8 mouse cellular contexts compared by ENCODE assay signal in genomic region chr4:103213859-103214497, GRCm38 (mm10). TPM values are rescaled to one million over a fixed set of nuclear protein-coding genes. Genes with fewer than 3 reads are reported as not detected.
DNase-seq lines count a peak whose midpoint lies in the region; ATAC-seq and TF ChIP-seq lines count a peak whose summit lies in the region.

No protein-coding gene starts in this region.

- peaks cover 15% of the 10 kb centered on the region for H3K4me1 ChIP-seq in forebrain, embryonic 12.5 days
- peaks cover 13% of the 10 kb centered on the region for H3K4me1 ChIP-seq in kidney, embryonic 16.5 days (ENCODE audit: insufficient read depth, low read length)
- peaks cover 3% of the 10 kb centered on the region; the same call in 1 of the 2 replicates for H3K4me1 ChIP-seq in midbrain, postnatal 0 days (ENCODE audit: insufficient read depth, low read length)

- ATAC-seq in forebrain, embryonic 12.5 days (ENCODE audit: low FRiP score) = no peak
- ATAC-seq in kidney, embryonic 16.5 days (ENCODE audit: low FRiP score, low TSS enrichment) = no peak
- ATAC-seq in midbrain, postnatal 0 days (ENCODE audit: low FRiP score) = no peak

- TF ChIP-seq CTCF in midbrain, postnatal 0 days (IDR thresholded peaks at IDR 0.05) = no peak

- H3K27ac ChIP-seq in forebrain, embryonic 12.5 days = peak overlapping the region; percentile 99
- peak overlapping the region; percentile 99 for H3K27ac ChIP-seq in kidney, embryonic 16.5 days (ENCODE audit: low read length)
- H3K27ac ChIP-seq in midbrain, postnatal 0 days (ENCODE audit: low read depth, low read length) = peak overlapping the region; percentile 99

- DNase-seq in adrenal gland, adult (ENCODE audit: inconsistent age in 2 of 2, low spot score in 1 of 2) = peak; percentile 24 to 67
- no peak for DNase-seq in adrenal gland, postnatal 4 days (ENCODE audit: low spot score in 2 of 2)
- DNase-seq in right cerebral cortex, adult 18-20 months = peak; percentile 5
- no peak for DNase-seq in right cerebral cortex, postnatal 4 days
- peak; percentile 32 for DNase-seq in midbrain, postnatal 0 days (ENCODE audit: low spot score)
- DNase-seq in urinary bladder, postnatal 14 days (ENCODE audit: low spot score) = no peak

- WGBS in forebrain, embryonic 12.5 days = 5% methylated on average over 30 of the region's 30 CpGs
- WGBS in kidney, embryonic 16.5 days = 1% methylated on average over 30 of the region's 30 CpGs
- 2% methylated on average over 30 of the region's 30 CpGs for WGBS in midbrain, postnatal 0 days

- no peaks in the 10 kb centered on the region for H3K27me3 ChIP-seq in forebrain, embryonic 12.5 days
- H3K27me3 ChIP-seq in kidney, embryonic 16.5 days (ENCODE audit: insufficient read depth, low read length) = no peaks in the 10 kb centered on the region
- no peaks in the 10 kb centered on the region for H3K27me3 ChIP-seq in midbrain, postnatal 0 days (ENCODE audit: insufficient read depth, low read length)

- peak overlapping the region; percentile 66 for H3K4me3 ChIP-seq in forebrain, embryonic 12.5 days (replicated peaks)
- peak overlapping the region; percentile 75 for H3K4me3 ChIP-seq in kidney, embryonic 16.5 days (ENCODE audit: low read length)
- peak overlapping the region; percentile 86 for H3K4me3 ChIP-seq in midbrain, postnatal 0 days (ENCODE audit: low read depth, low read length)

- H3K4me2 ChIP-seq in forebrain, embryonic 12.5 days = peak overlapping the region; percentile 69
- peak overlapping the region; percentile 79 for H3K4me2 ChIP-seq in kidney, embryonic 16.5 days (replicated peaks; ENCODE audit: low read depth, low read length)
- peak overlapping the region; percentile 73 for H3K4me2 ChIP-seq in midbrain, postnatal 0 days (ENCODE audit: low read depth, low read length, poor library complexity, severe bottlenecking)

- peaks cover 9% of the 10 kb centered on the region for H3K36me3 ChIP-seq in forebrain, embryonic 12.5 days (replicated peaks)
- H3K36me3 ChIP-seq in kidney, embryonic 16.5 days (ENCODE audit: insufficient read depth, low read length) = peaks cover 10% of the 10 kb centered on the region; the same call in 1 of the 2 replicates
- H3K36me3 ChIP-seq in midbrain, postnatal 0 days (ENCODE audit: insufficient read depth, low read length) = peaks cover 9% of the 10 kb centered on the region; the same call in 1 of the 2 replicates

- no peaks in the 10 kb centered on the region for H3K9me3 ChIP-seq in forebrain, embryonic 12.5 days
- H3K9me3 ChIP-seq in kidney, embryonic 16.5 days (ENCODE audit: low read length) = no peaks in the 10 kb centered on the region
- no peaks in the 10 kb centered on the region for H3K9me3 ChIP-seq in midbrain, postnatal 0 days (ENCODE audit: low read length)

- H3K9ac ChIP-seq in forebrain, embryonic 12.5 days = peak overlapping the region; percentile 90
- peak overlapping the region; percentile 99 for H3K9ac ChIP-seq in kidney, embryonic 16.5 days (replicated peaks; ENCODE audit: low read length)
- H3K9ac ChIP-seq in midbrain, postnatal 0 days (replicated peaks; ENCODE audit: low read length, poor library complexity, severe bottlenecking) = peak overlapping the region; percentile 99

RNA-seq across cellular contexts. Expression of gene Slc35d1, which starts 1.0 kb away (rescaled TPM):
- total RNA-seq in adrenal gland, postnatal 4 days (2021) = 10 to 100 TPM; 17.0 to 19.4 TPM
- 7.2 and 8.1 TPM in 2 replicates for polyA plus RNA-seq in forebrain, embryonic 12.5 days (2016; fragmentation: Nextera tagmentation; extraction: Ambion mirVana)
- 7.3 and 8.2 TPM in 2 replicates for polyA plus RNA-seq in kidney, embryonic 16.5 days (2015; fragmentation: Nextera tagmentation; extraction: Ambion mirVana)
- 2.7 and 4.3 TPM in 2 replicates for total RNA-seq in midbrain, postnatal 0 days (2014; rRNA removed)
- 4.7 and 5.0 TPM in 2 replicates for polyA plus RNA-seq in midbrain, postnatal 0 days (2015; fragmentation: Nextera tagmentation; extraction: Ambion mirVana)

Comparison
In these comparisons a context has a peak if more than half of its experiments do, and no peak if none do; other contexts are left out.
1. DNase-seq: peak in adrenal gland, adult (2 of 2), right cerebral cortex, adult 18-20 months (single experiment) and midbrain, postnatal 0 days (single experiment); none in adrenal gland, postnatal 4 days (0 of 2), right cerebral cortex, postnatal 4 days (single experiment) and urinary bladder, postnatal 14 days (single experiment).
2. Peak in every context shown above with its lines, with median percentiles within 50 percentile points of each other: H3K27ac ChIP-seq, H3K4me2 ChIP-seq, H3K4me3 ChIP-seq and H3K9ac ChIP-seq.